Mouse (Mus musculus) heart, adult 2 months (tissue): ENCODE results near the gene Kremen2. TPM values are rescaled to one million over a fixed set of nuclear protein-coding genes. Genes with fewer than 3 reads are reported as not detected.
A peak's percentile ranks its signal among the peaks of the same experiment; 100 is the strongest.
"Not testable (repeated sequence)": the region's sequence is repeated elsewhere in the genome, so short reads cannot be mapped to it uniquely, and the experiment has no call there.

Experiments used
- DNase-seq, 2 experiments: peaks; one replicate each; pipeline ENCODE4 v3.0.0; 2021
- H3K27ac ChIP-seq: fragments of 200-600 bp; 2 replicates; pipeline ENCODE4 v1.8.1; 2022
- H3K27me3 ChIP-seq: fragments of 200-500 bp; 2 replicates; pipeline ENCODE4 v1.6.1; 2012; ENCODE audit warnings: mild to moderate bottlenecking, low read length, inconsistent platforms, mixed read lengths; ENCODE audit not compliant: control insufficient read depth, insufficient read depth
- H3K36me3 ChIP-seq: fragments of 200-500 bp; 2 replicates; pipeline ENCODE4 v1.6.1; 2012; ENCODE audit warnings: low read length, inconsistent platforms; ENCODE audit not compliant: control insufficient read depth, insufficient read depth
- H3K4me1 ChIP-seq: fragments of 200-500 bp; 2 replicates; pipeline ENCODE4 v1.6.1; 2011; ENCODE audit warnings: low read length; ENCODE audit not compliant: control insufficient read depth, insufficient read depth
- H3K4me3 ChIP-seq: fragments of 200-600 bp; 2 replicates; pipeline ENCODE4 v1.8.1; 2022
- H3K79me2 ChIP-seq: fragments of 200-500 bp; replicated peaks from 2 replicates; pipeline ENCODE4 v1.6.1; 2012; ENCODE audit warnings: mild to moderate bottlenecking, inconsistent platforms, low read length, moderate library complexity, mixed read lengths; ENCODE audit not compliant: control insufficient read depth, insufficient read depth
- H3K9ac ChIP-seq: fragments of 200-500 bp; 2 replicates; pipeline ENCODE4 v1.6.1; 2012; ENCODE audit warnings: low read depth, mild to moderate bottlenecking, control low read depth, inconsistent platforms, low read length, mixed read lengths
- CTCF ChIP-seq: fragments of 200-600 bp; IDR thresholded peaks from 2 replicates; pipeline ENCODE4 v1.8.1; 2022; ENCODE audit warnings: antibody characterized with exemption, mild to moderate bottlenecking, moderate library complexity
- EP300 ChIP-seq: fragments of 200-500 bp; IDR thresholded peaks from 2 replicates; pipeline ENCODE4 v1.6.1; 2011; ENCODE audit warnings: low read depth, low read length, control low read depth; ENCODE audit not compliant: insufficient read depth
- POLR2A ChIP-seq: fragments of 200-500 bp; IDR thresholded peaks from 2 replicates; pipeline ENCODE4 v1.6.1; 2011; ENCODE audit warnings: mild to moderate bottlenecking, low read depth, low read length, control low read depth; ENCODE audit not compliant: insufficient read depth
- WGBS: fragments of 180-500 bp; shearing (Covaris S2); methylation state at CpG from one replicate; pipeline ENCODE4 v1.1.7; 2018; 5-methylcytosine and 5-hydroxymethylcytosine counted together
- intact Hi-C: fragments of 180-260 bp; cut with DNase I; formaldehyde crosslinking; loops from one replicate; pipeline ENCODE4 v1.15.1; 2025
- polyA plus RNA-seq: library from polyadenylated mRNA; depleted of rRNA; stranded (reverse); fragments of >200 nt; gene quantifications from 2 replicates; pipeline ENCODE4 v1.2.3, GENCODE M21; 2012
- total RNA-seq, 2 experiments: library from RNA; stranded (reverse); gene quantifications; 2 replicates each; pipeline ENCODE4 v1.2.3; 2021

The Kremen2 gene
- total and polyA plus RNA-seq, 3 experiments: 0.27 TPM; not detected in 2

DNA sequence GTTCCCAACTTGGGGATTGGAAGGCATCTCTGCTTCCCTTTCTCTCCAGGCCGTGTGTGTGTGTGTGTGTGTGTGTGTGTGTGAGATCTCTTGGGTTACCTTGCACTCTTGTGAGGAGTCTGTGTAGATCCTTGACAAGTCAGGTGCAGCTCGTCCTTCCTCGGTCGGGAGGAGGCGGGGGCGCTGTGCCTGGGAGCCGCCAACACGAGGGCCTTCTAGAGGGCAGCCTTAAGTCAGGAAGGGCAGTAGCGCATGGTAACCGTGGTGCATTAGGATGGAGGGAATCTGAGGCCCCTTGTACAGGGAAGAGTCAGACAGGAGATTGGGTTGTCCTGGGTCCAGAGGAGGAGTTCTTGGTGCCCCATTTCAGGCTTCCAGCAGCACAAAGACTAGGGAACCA, 30.6 kb upstream of the Kremen2 start:
- intact Hi-C loops: no loop called here

DNA sequence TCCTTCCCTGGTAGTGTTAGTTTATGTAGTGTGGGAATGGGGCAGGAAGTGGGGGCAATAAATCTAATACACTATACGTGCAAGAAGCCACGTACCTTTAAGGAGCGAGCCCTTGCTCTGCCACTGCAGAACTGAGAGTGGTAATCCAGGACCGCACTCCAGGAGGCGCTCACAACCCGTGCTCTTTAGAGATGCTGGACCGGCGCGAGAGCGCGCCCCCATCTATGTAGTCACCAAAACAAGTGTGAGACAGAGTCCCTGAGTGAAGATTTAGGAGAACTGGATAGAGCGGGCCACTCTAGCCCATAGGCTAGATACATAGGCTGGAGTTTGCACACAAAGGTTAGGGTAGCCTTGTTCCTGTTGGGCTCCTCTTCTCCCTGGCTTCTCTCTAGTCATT, 28.5 kb upstream of the Kremen2 start:
- Histone ChIP-seq H3K4me3 (no peak overlapping the region), H3K9ac (no peak overlapping the region), H3K36me3 (no peaks in the 10 kb centered on the region), H3K27ac (no peak overlapping the region), H3K79me2 (no peaks in the 10 kb centered on the region), H3K4me1 (peaks cover 1% of the 10 kb centered on the region; the same call in 1 of the 2 replicates), H3K27me3 (no peaks in the 10 kb centered on the region)
- 2% methylated on average over 12 of the region's 12 CpGs for WGBS
- intact Hi-C loops: loop anchor here (2.0 to 5.0 kb wide), 2 partner anchors 69 to 188 kb away; partner anchors contain the start of gene Prss32
- TF ChIP-seq POLR2A: no peak
- TF ChIP-seq EP300: 0 out of 2 replicates have a peak, but pooled peaks have one; percentile 63
- peak; percentile 90 for TF ChIP-seq CTCF
- DNase-seq: peak; percentile 85

More for the DNA sequence above, 30.6 kb upstream of the Kremen2 start:
- Histone ChIP-seq H3K4me1 (no peaks in the 10 kb centered on the region), H3K79me2 (no peaks in the 10 kb centered on the region), H3K4me3 (no peak overlapping the region), H3K27me3 (no peaks in the 10 kb centered on the region), H3K27ac (no peak overlapping the region), H3K36me3 (no peaks in the 10 kb centered on the region), H3K9ac (no peak overlapping the region)
- 83% methylated on average over 10 of the region's 10 CpGs for WGBS
- TF ChIP-seq CTCF (no peak), POLR2A (no peak), EP300 (no peak)
- DNase-seq: no peak

DNA sequence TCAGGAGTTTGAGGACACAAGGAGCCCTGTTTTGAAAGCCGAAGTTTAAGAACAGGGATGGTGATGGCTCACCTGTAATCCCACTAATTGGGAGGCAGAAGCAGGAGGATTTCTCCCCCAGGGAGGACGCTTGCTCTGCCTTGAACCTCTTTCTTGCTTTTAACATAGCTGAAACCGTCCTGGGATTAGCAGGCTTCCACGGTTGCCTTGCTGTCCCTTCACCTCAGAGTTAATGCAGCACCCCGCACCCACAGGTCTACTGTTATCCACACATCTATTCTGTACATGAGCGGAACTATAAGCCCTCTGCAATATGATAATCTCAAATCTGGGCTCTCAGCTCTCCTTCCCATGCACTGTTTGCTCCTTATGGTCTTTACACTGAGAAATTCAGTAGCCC, 28.0 kb upstream of the Kremen2 start:
- WGBS: 63% methylated on average over 6 of the region's 6 CpGs
- Histone ChIP-seq H3K36me3 (no peaks in the 10 kb centered on the region), H3K4me3 (no peak overlapping the region), H3K27me3 (no peaks in the 10 kb centered on the region), H3K9ac (no peak overlapping the region), H3K27ac (no peak overlapping the region), H3K79me2 (no peaks in the 10 kb centered on the region), H3K4me1 (peaks cover 1% of the 10 kb centered on the region; the same call in 1 of the 2 replicates)
- no peak for DNase-seq
- TF ChIP-seq CTCF (no peak), EP300 (no peak), POLR2A (no peak)
- intact Hi-C loops: loop anchor here (2.0 to 5.0 kb wide), 2 partner anchors 69 to 189 kb away; partner anchors contain the start of gene Prss32

DNA sequence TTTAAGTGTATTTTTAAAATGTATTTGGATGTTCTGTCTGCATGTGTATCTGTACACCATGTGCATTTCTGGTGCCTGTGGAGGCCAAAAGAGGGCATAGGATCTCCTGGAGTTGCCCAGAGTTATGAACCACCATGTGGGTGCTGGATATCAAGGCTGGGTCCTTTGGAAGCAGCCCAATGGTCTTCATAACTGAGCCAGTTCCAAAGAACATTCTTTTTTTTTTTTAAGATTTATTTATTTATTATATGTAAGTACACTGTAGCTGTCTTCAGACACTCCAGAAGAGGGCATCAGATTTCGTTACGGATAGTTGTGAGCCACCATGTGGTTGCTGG, 26.6 kb upstream of the Kremen2 start:
- not testable (repeated sequence) for H3K4me1 ChIP-seq, H3K27me3 ChIP-seq, H3K9ac ChIP-seq, H3K36me3 ChIP-seq, DNase-seq, H3K4me3 ChIP-seq, H3K27ac ChIP-seq, H3K79me2 ChIP-seq
- intact Hi-C loops: loop anchor here (5.0 kb wide), 1 partner anchor 190 kb away; no protein-coding TSS in a partner anchor
- 58% methylated on average over 2 of the region's 2 CpGs for WGBS

DNA sequence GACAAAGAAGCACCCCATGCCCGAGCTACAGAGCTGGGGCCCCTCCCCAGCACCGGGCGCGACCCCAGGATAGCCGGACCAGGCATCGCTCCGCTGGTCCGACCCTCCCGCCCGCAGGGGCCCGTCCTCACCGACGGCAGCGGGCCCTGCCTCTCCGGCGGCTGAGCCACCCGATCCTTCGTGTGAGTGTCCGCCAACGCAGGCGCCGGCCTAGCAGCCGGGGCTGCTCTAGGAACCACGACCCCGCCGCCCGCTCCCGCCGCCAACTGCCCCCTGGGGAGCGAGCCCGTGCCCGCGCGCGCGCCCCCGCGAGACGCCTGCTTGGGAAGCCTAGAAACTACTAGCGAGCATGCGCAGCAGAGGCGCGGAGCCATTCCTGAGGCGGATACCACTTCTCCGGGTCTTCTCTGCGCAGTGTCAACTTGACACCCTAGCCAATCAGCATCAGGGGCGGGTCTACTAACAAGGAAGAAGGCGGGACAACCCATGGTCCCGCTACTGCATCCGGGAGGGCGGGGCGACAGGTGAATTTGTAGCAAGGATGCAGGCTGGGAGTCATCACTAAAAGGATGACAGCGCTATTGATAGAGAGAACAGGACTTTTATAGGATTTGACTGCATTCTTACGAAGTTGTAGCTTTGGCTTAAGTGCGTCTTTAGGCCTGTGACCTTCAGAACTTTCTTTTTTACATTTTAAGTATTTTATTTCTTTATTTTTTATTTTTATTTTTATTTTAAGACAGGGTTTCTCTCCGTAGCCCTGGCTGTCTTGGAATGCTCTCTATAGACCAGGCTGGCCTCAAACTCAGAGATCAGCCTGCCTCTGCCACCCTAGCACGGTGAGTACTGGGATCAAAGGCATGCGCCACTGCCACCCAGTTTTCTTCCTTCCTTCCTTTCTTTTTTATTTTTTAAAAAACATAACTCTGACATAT, 25.9 kb upstream of the Kremen2 start, which contains the start of gene Flywch1:
TSS of gene Flywch1 (minus strand) at position 319 of the 935 bp plus-strand sequence.
- peak; percentile 98 to 99 for DNase-seq
- 4% methylated on average over 58 of the region's 58 CpGs for WGBS
- no peaks in the 10 kb centered on the region for H3K79me2 ChIP-seq
- H3K36me3 ChIP-seq: no peaks in the 10 kb centered on the region
- H3K27ac ChIP-seq: peak within 1 kb of the TSS; percentile 98
- H3K4me3 ChIP-seq: peak within 1 kb of the TSS; percentile 86
- peaks cover 1% of the 10 kb centered on the region; the same call in 1 of the 2 replicates for H3K4me1 ChIP-seq
- H3K27me3 ChIP-seq: no peaks in the 10 kb centered on the region
- TF ChIP-seq EP300 (peak; percentile 77; the same call in 1 of the 2 replicates), POLR2A (no peak; the same call in 1 of the 2 replicates), CTCF (no peak)
- intact Hi-C loops: loop anchor here (2.0 to 5.0 kb wide), 4 partner anchors 23 to 191 kb away; partner anchors contain the start of gene Elob
- peak within 1 kb of the TSS; percentile 95 for H3K9ac ChIP-seq

DNA sequence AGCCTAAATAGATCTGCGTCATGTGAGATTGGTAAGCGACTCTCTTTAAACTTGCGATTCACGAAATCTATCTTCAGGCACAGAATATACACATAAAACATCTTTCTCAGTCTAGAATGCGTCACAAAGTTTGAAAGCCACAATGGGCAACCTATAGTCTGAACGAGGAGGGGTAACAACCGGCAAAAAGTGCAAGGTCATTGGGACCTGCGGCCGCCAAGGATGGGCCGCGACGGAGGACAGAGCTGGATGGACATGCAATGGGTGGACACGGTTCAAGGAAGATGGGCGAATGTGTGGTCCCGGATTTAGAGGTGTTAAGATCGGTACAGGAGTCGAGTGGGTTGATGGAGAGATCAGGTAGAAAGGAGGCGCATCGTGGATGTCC, 25.3 kb upstream of the Kremen2 start:
- peak overlapping the region; percentile 98 for H3K27ac ChIP-seq
- no peak for DNase-seq
- H3K4me3 ChIP-seq: peak overlapping the region; percentile 86
- intact Hi-C loops: loop anchor here (2.0 to 5.0 kb wide), 4 partner anchors 22 to 191 kb away; partner anchors contain the start of gene Elob
- H3K79me2 ChIP-seq: no peaks in the 10 kb centered on the region
- TF ChIP-seq EP300 (no peak), POLR2A (no peak), CTCF (no peak)
- WGBS: 1% methylated on average over 19 of the region's 19 CpGs
- H3K36me3 ChIP-seq: no peaks in the 10 kb centered on the region
- H3K9ac ChIP-seq: peak overlapping the region; percentile 95
- H3K27me3 ChIP-seq: no peaks in the 10 kb centered on the region
- H3K4me1 ChIP-seq: peaks cover 1% of the 10 kb centered on the region; the same call in 1 of the 2 replicates
